Mouse (Mus musculus) spleen, adult 2 months (tissue): ENCODE data around the gene Stambpl1.

ENCODE experiments used
- CTCF ChIP-seq: fragments of 200-500 bp; IDR thresholded peaks from 2 replicates; pipeline ENCODE4 v1.5.1; 2011; ENCODE audit warnings: mild to moderate bottlenecking, inconsistent platforms; ENCODE audit not compliant: insufficient read depth, insufficient read length, insufficient replicate concordance; ENCODE audit errors: extremely low read depth
- POLR2A ChIP-seq: fragments of 200-500 bp; IDR thresholded peaks from 2 replicates; pipeline ENCODE4 v1.6.1; 2011; ENCODE audit warnings: low read depth, low read length, inconsistent platforms

GRCm38 (mm10) chr19:34232326-34232725 is 40.3 kb downstream of the Stambpl1 start:
- no peak for TF ChIP-seq CTCF
- TF ChIP-seq POLR2A = no peak
